Mouse (Mus musculus) bone marrow macrophage, adult 2 months (primary cell): ENCODE results near the gene Fxn. TPM values are rescaled to one million over a fixed set of nuclear protein-coding genes. Genes with fewer than 3 reads are reported as not detected.
"Not testable (repeated sequence)": the region's sequence is repeated elsewhere in the genome, so short reads cannot be mapped to it uniquely, and the experiment has no call there.

Experiments used
- H3K27ac ChIP-seq: 2 replicates; pipeline ENCODE4 v1.5.1; 2012; ENCODE audit warnings: low read depth, low read length; ENCODE audit not compliant: insufficient read depth
- H3K4me1 ChIP-seq: 2 replicates; pipeline ENCODE4 v1.6.1; 2012; ENCODE audit warnings: low read length; ENCODE audit not compliant: control insufficient read depth, insufficient read depth
- H3K4me3 ChIP-seq: 2 replicates; pipeline ENCODE4 v1.5.1; 2012; ENCODE audit warnings: mild to moderate bottlenecking, low read length, moderate library complexity; ENCODE audit not compliant: insufficient read depth
- CTCF ChIP-seq: IDR thresholded peaks from 2 replicates; pipeline ENCODE4 v1.5.1; 2012; ENCODE audit warnings: low read depth, mild to moderate bottlenecking, low read length, moderate library complexity
- POLR2A ChIP-seq: IDR thresholded peaks from 2 replicates; pipeline ENCODE4 v1.6.1; 2012; ENCODE audit warnings: mild to moderate bottlenecking, low read depth, low read length, borderline replicate concordance
- polyA plus RNA-seq: library from polyadenylated mRNA; stranded (reverse); fragments of >200 nt; gene quantifications from 2 replicates; pipeline ENCODE4 v1.2.4, GENCODE M21; 2012; ENCODE audit not compliant: missing spikeins, insufficient read depth, insufficient read length

The Fxn gene
- polyA plus RNA-seq, 1 experiment: 3.6 TPM

DNA sequence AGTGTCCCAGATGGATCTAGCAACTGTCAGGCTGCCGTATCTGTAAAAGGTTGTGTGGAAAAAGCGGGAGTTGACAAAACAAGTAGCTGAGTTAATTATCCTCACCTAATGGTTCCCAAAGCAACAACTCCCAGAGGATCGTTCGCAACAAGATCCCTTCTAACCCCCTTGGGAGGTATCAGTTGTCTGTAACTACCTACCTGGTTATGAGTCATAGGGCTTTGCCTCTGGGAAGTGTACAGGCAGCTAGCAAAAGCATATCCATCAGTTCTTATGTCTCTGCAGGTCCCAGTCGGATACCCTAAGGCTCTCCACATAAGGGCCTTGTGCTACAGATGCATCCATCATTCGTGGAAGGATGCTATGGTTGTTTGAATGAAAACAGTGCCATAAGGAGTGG, 37.1 kb downstream of the Fxn start:
- TF ChIP-seq CTCF: no peak
- TF ChIP-seq POLR2A: no peak
- Histone ChIP-seq H3K4me3 (no peak overlapping the region), H3K4me1 (peaks cover 2% of the 10 kb centered on the region), H3K27ac (no peak overlapping the region)

DNA sequence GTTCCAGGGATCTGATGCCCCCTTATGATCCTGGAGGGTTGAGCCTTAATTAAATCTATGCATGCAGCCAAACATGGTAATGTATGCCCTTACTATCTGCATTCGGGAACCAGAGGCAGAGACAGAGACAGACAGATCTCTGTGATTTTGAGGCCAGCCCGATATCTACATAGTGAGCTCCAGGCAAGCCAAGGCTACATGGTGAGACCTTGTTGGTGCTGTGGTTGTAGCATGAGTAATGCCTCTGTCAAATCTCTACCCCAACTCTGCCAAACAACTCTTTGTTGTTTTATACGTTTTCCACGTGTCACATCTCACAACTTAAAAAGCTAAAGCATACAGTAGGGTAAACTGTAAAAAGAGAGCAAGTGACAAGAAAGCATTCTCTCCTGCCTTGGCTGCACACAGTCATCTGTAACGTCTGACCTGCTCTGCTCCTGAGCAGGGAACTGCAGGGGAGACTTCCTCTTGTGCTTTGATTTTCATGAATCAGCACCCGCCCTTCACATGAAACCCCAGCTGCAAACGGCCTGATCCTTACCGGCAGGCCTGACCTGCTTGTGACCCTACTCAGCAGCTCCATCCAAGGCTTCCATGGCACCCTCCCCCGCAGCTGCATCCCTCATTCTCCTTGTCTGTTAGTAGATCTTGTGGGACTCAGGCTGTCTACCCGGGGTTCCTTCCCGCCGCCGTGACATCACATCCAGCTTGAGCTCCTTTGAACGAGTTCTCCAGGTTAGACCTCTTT, 38.4 kb downstream of the Fxn start:
- H3K4me3 ChIP-seq: no peak overlapping the region
- TF ChIP-seq POLR2A (no peak), CTCF (no peak)

DNA sequence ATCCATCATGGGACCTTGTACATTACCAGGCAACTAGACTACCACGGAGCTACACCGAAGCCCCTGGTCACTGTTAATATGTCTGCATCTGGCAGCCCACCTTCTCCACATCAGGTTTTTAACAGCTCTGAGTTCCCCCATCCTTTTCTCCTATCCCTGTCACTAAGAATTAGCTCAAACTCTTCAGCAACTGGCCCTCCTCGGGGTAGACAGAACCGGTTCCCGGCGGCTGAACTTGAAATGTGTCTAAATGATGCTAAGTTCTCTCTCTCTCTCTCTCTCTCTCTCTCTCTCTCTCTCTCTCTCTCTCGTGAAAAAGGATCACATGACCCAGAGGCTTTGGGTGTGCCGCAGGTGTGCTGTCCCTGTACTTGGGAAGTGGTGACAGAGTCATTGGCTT, 39.1 kb downstream of the Fxn start:
- no peak for TF ChIP-seq CTCF
- TF ChIP-seq POLR2A: no peak

More for the DNA sequence above, 38.4 kb downstream of the Fxn start:
- Histone ChIP-seq H3K27ac (no peak overlapping the region), H3K4me1 (peaks cover 2% of the 10 kb centered on the region)

DNA sequence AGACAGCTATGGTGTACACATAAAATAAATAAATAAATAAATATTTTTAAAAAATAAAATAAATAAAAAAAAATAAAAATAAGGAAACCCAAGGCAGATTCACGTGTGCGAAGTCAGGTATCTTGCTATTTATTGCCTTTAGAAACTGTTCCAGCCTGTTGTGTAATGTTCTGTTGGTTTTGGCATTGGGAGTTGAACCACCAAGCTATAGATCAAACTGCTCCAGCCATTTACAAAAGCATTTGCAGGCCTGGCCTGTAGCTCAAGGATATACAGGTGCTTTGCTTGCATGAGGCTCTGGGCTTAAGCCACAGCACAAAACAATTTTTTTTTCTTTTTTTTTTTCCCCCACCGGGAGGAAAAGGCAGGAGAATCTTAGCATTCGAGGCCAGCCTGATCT, 42.4 kb downstream of the Fxn start:
- TF ChIP-seq POLR2A (no peak), CTCF (no peak)
- no peak overlapping the region for H3K4me3 ChIP-seq
- H3K27ac ChIP-seq: no peak overlapping the region
- H3K4me1 ChIP-seq: peaks cover 2% of the 10 kb centered on the region

More for the DNA sequence above, 39.1 kb downstream of the Fxn start:
- Histone ChIP-seq H3K4me1 (peaks cover 2% of the 10 kb centered on the region), H3K27ac (no peak overlapping the region), H3K4me3 (no peak overlapping the region)

DNA sequence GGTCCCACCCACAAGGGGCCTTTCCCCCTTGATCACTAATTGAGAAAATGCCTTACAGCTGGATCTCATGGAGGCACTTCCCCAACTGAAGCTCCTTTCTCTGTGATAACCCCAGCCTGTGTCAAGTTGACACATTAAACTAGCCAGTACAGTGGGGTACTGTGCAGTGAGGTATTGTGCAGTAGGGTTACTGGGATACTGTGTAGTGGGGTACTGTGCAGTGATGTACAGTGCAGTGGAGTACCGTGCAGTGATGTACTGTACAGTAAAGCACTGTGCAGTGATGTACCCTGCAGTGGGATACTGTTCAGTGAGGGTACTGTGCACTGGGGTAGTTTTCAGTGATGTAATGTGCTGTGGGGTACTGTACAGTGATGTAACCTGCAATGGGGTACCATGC, 48.0 kb downstream of the Fxn start:
- not testable (repeated sequence) for H3K4me3 ChIP-seq, H3K4me1 ChIP-seq, H3K27ac ChIP-seq

DNA sequence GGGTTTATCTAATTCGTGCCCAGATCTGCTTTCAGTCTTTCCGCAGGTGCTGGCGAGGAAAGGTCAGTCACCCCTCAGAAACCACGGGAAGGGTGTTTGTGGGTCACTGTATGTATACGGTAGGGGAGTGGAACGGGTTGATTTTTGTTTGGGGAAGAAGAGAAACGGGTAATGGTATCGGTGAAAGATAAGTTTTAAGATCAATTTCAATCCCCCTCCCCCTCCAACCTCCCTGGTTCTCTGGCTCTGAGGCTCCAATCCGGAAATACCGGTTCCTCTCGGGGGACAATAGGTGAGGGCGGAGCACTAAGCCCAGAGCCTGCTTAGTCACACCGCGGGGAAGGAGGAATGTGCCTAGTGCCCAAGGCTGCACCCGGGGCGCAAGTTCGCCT, 55.1 kb downstream of the Fxn start:
- H3K27ac ChIP-seq: no peak overlapping the region
- TF ChIP-seq CTCF: no peak
- TF ChIP-seq POLR2A: no peak
- no peaks in the 10 kb centered on the region for H3K4me1 ChIP-seq
- H3K4me3 ChIP-seq: peak overlapping the region; percentile 57

DNA sequence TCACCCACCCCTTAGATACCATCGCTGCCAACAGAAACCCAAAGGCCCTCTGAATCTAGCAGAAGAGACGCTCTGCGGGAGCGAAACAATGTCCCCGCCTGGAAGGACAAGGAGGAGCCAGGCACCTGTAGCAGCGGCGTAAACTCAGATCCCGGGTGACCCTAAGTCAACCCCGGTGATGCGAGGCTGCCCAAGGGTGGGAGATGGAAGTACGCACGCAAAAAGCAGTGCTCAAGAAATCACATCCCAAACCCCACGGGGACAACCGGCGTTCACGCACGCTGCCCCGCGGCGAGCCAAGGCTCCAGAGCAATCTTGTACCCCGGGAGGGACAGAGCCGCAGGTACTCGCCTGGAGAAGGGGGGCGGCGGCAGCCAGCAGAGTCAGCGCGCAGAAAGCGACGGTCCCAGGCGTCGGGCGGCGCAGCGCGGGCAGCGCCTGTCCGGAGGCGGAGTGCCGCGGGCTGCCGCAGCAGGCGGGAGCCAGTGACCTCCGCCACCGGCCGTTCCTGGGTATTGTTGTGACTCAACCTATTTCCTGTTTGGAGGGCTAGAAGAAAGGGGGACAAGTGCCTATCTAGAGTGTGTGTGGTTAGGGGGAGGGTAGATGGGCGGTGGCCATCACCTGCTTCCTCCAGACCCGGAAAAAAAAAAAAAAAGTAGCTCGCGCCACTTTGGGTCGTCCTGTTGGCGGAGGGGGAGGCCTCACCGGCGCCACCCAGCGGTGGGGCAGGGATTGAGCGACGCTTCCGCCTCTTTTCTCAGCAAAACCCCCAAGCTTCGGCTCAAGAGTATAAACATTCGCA, 55.7 kb downstream of the Fxn start, which contains the start of gene Tjp2:
Gene Tjp2, minus strand, starts transcription at position 531 of the 805 bp plus-strand sequence.
- no peak for TF ChIP-seq POLR2A
- TF ChIP-seq CTCF: peak; percentile 98
- Histone ChIP-seq H3K27ac (no peak within 1 kb of the TSS), H3K4me1 (no peaks in the 10 kb centered on the region), H3K4me3 (peak within 1 kb of the TSS; percentile 57)

DNA sequence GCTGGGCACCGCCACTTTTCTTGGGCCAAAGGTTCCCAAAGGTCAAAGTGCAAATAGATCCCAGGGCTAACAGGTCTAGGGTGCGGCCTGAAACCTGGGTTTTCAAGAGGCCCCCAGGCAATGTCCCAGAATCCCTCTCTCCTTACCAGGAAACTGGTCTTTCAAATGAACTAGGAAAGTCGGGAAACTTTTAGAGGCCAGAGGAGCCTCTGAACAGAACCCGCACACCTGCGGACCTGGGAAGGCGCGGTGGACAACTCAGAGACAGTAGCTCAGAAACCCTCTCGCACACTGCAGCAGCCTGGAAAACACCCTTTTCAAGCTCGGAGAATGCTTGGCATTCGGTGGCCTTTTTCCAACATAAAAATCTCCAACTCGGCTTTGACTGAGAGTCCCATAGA, 56.6 kb downstream of the Fxn start:
- Histone ChIP-seq H3K4me3 (no peak overlapping the region), H3K27ac (no peak overlapping the region), H3K4me1 (no peaks in the 10 kb centered on the region)
- no peak for TF ChIP-seq POLR2A

DNA sequence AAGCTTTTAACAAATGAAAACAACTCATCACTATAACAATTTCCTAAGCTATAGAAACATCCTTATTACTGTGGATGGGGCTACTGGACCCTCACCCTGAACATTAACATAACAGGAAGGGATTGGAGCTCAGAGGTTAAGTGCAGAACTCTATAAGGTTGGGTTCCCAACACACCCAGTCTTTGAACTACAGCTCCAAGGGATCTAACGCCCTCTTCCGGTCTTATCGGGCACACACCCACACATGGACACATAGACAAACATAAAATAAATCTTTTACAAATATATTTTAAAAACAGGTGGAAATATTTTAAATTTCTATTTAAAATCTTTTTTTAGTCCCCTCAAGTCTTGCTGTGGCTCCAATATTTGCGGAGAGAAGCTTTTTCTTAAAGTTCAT, 59.0 kb downstream of the Fxn start:
- H3K4me3 ChIP-seq: no peak overlapping the region
- no peak for TF ChIP-seq POLR2A
- no peak for TF ChIP-seq CTCF
- no peaks in the 10 kb centered on the region for H3K4me1 ChIP-seq
- H3K27ac ChIP-seq: no peak overlapping the region

DNA sequence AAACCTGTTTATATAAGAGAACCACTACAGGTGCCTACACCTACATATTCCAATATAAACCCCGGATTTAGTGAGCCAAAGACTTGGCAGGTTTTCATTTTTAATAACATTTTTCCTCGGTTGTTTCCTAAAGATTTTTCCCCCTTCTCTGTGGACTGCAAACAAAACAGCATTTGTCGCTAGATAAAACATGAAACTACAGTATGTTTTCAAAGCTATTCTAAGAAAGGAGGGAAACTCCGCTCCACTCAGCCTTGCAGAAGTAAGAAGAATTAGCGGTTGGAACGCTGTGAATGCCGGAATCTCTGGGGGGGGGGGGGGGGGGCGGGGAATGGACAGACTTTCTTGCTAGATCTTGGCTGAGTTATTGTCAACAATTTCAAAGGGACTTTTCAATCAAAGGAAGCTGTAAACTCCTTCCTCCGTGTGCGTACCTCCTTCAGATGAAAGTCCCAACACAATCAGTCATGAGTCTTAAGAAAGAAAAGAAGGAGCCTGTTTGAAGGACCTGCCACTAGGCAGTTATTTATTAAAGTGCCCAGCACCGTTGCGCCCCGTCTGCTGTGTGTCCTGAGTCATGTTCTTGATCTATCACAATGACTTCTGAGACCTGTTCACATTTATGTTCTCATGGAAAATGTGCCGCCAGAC, 59.5 kb downstream of the Fxn start:
- TF ChIP-seq CTCF (no peak), POLR2A (no peak)
- Histone ChIP-seq H3K27ac (no peak overlapping the region), H3K4me3 (no peak overlapping the region), H3K4me1 (no peaks in the 10 kb centered on the region)
